Mouse (Mus musculus): ENCODE data around the gene Rps27. TPM values are rescaled to one million over a fixed set of nuclear protein-coding genes. Genes with fewer than 3 reads are reported as not detected.
"Not testable (repeated sequence)": the region's sequence is repeated elsewhere in the genome, so short reads cannot be mapped to it uniquely, and the experiment has no call there.

The Rps27 gene
- total RNA-seq (2014; fragmentation: Nextera tagmentation) (6,284 and 6,500 TPM in 2 replicates), total RNA-seq (2017) (3,798 and 4,186 TPM in 2 replicates)

GRCm38 (mm10) chr3:90213377-90213866, at the start of gene Rps27, which contains the start of gene Rab13:
Gene Rps27, minus strand, starts transcription at chr3:90213651.
Gene Rab13, plus strand, starts transcription at chr3:90213695.
- peak; percentile 91 for ATAC-seq (replicated peaks; ENCODE audit: poor library complexity, severe bottlenecking)

- ATAC-seq (replicated peaks; ENCODE audit: poor library complexity, severe bottlenecking) = no peak
Measured at GRCm38 (mm10) chr3:90258521-90258920, 45.1 kb upstream of the Rps27 start.

- no peak for ATAC-seq (replicated peaks; ENCODE audit: poor library complexity, severe bottlenecking)
Measured at GRCm38 (mm10) chr3:90256731-90257530, 43.5 kb upstream of the Rps27 start.

GRCm38 (mm10) chr3:90255784-90256353, 42.4 kb upstream of the Rps27 start:
- ATAC-seq (replicated peaks; ENCODE audit: poor library complexity, severe bottlenecking) = no peak

GRCm38 (mm10) chr3:90255194-90255565, 41.7 kb upstream of the Rps27 start:
- ATAC-seq (replicated peaks; ENCODE audit: poor library complexity, severe bottlenecking) = no peak

GRCm38 (mm10) chr3:90254419-90255193, 41.2 kb upstream of the Rps27 start:
- peak; percentile 46 for ATAC-seq (replicated peaks; ENCODE audit: poor library complexity, severe bottlenecking)

- ATAC-seq (replicated peaks; ENCODE audit: poor library complexity, severe bottlenecking) = peak; percentile 94
Measured at GRCm38 (mm10) chr3:90253653-90254418, 40.4 kb upstream of the Rps27 start, which contains the start of gene Crtc2. Gene Crtc2, plus strand, starts transcription at chr3:90254163.

- ATAC-seq (replicated peaks; ENCODE audit: poor library complexity, severe bottlenecking) = not testable (repeated sequence)
Measured at GRCm38 (mm10) chr3:90253174-90253573, 39.7 kb upstream of the Rps27 start.

GRCm38 (mm10) chr3:90252659-90253058, 39.2 kb upstream of the Rps27 start:
- not testable (repeated sequence) for ATAC-seq (replicated peaks; ENCODE audit: poor library complexity, severe bottlenecking)

GRCm38 (mm10) chr3:90251731-90252226, 38.3 kb upstream of the Rps27 start:
- not testable (repeated sequence) for ATAC-seq (replicated peaks; ENCODE audit: poor library complexity, severe bottlenecking)

- ATAC-seq (replicated peaks; ENCODE audit: poor library complexity, severe bottlenecking) = no peak
Measured at GRCm38 (mm10) chr3:90250791-90251190, 37.3 kb upstream of the Rps27 start.

- peak; percentile 51 for ATAC-seq (replicated peaks; ENCODE audit: poor library complexity, severe bottlenecking)
Measured at GRCm38 (mm10) chr3:90248746-90249100, 35.3 kb upstream of the Rps27 start.

- peak; percentile 93 for ATAC-seq (replicated peaks; ENCODE audit: poor library complexity, severe bottlenecking)
Measured at GRCm38 (mm10) chr3:90247960-90248745, 34.7 kb upstream of the Rps27 start, which contains the start of gene Slc39a1. Gene Slc39a1, plus strand, starts transcription at chr3:90248172.

- no peak for ATAC-seq (replicated peaks; ENCODE audit: poor library complexity, severe bottlenecking)
Measured at GRCm38 (mm10) chr3:90247630-90247959, 34.1 kb upstream of the Rps27 start.

GRCm38 (mm10) chr3:90245406-90245805, 32.0 kb upstream of the Rps27 start:
- ATAC-seq (replicated peaks; ENCODE audit: poor library complexity, severe bottlenecking) = no peak

GRCm38 (mm10) chr3:90242984-90243775, 29.7 kb upstream of the Rps27 start, which contains the start of gene Creb3l4:
Gene Creb3l4, minus strand, starts transcription at chr3:90243512.
- no peak for ATAC-seq (replicated peaks; ENCODE audit: poor library complexity, severe bottlenecking)

- ATAC-seq (replicated peaks; ENCODE audit: poor library complexity, severe bottlenecking) = peak; percentile 76
Measured at GRCm38 (mm10) chr3:90241669-90242358, 28.4 kb upstream of the Rps27 start.

GRCm38 (mm10) chr3:90241251-90241650, 27.8 kb upstream of the Rps27 start:
- peak; percentile 4; the same call in 1 of the 2 replicates for ATAC-seq (replicated peaks; ENCODE audit: poor library complexity, severe bottlenecking)
